Mouse (Mus musculus) forebrain, embryonic 14.5 days (tissue): ENCODE measurements at regions not wholly inside any gene's neighbourhood (a gene's known extent, or its start where the extent isn't known, plus 50 kb on each side); places are given as distances from the start of the nearest gene placed in this dataset.

Experiments
- ATAC-seq: fragments of 200-750 bp; cut with Nextera tagmentation; 2 replicates; pipeline ENCODE4 v1.8.0; 2017; ENCODE audit warnings: mild to moderate bottlenecking, moderate library complexity
- DNase-seq: peaks from one replicate; pipeline ENCODE4 v3.0.0-alpha.2; 2015; ENCODE audit warnings: low spot score
- H3K27ac ChIP-seq: fragments of 300-500 bp; sonication (generic); 2 replicates; pipeline ENCODE4 v1.5.1; 2014; ENCODE audit warnings: low read depth, mild to moderate bottlenecking, control low read depth, low read length, moderate library complexity
- H3K27me3 ChIP-seq: fragments of 300-500 bp; sonication (generic); replicated peaks from 2 replicates; pipeline ENCODE4 v1.6.1; 2014; ENCODE audit warnings: low read length, control low read depth, mixed read lengths; ENCODE audit not compliant: control insufficient read depth, insufficient read depth
- H3K36me3 ChIP-seq: fragments of 300-500 bp; sonication (generic); 2 replicates; pipeline ENCODE4 v1.6.1; 2014; ENCODE audit warnings: low read length, control low read depth; ENCODE audit not compliant: control insufficient read depth, insufficient read depth
- H3K4me1 ChIP-seq: fragments of 300-500 bp; sonication (generic); 2 replicates; pipeline ENCODE4 v1.6.1; 2014; ENCODE audit warnings: antibody characterized with exemption, low read length, control low read depth; ENCODE audit not compliant: control insufficient read depth, insufficient read depth
- H3K4me2 ChIP-seq: fragments of 300-500 bp; sonication (generic); 2 replicates; pipeline ENCODE4 v1.6.1; 2014; ENCODE audit warnings: mild to moderate bottlenecking, control low read depth, low read length
- H3K4me3 ChIP-seq: fragments of 300-500 bp; sonication (generic); 2 replicates; pipeline ENCODE4 v1.5.1; 2014; ENCODE audit warnings: low read depth, low read length, control low read depth
- H3K9ac ChIP-seq: fragments of 300-500 bp; sonication (generic); 2 replicates; pipeline ENCODE4 v1.6.1; 2014; ENCODE audit warnings: mild to moderate bottlenecking, low read length, control low read depth, moderate library complexity
- H3K9me3 ChIP-seq: fragments of 300-500 bp; sonication (generic); replicated peaks from 2 replicates; pipeline ENCODE4 v1.6.1; 2016; ENCODE audit warnings: low read length, control low read depth, mixed read lengths; ENCODE audit not compliant: control insufficient read depth
- whole genome bisulfite sequencing: fragments of 180-500 bp; shearing (Covaris S2); extraction: QIAGEN DNeasy Blood & Tissue Kit; methylation state at CpG from one replicate; pipeline ENCODE4 v1.1.7; 2014; 5-methylcytosine and 5-hydroxymethylcytosine counted together

GRCm38 (mm10) chr2:131801212-131801611 lies 58.3 kb downstream of the Erv3 start:
- ATAC-seq = no peak
- no peaks in the 10 kb centered on the region for H3K27me3 ChIP-seq
- H3K4me2 ChIP-seq = no peak overlapping the region
- H3K4me1 ChIP-seq = no peaks in the 10 kb centered on the region
- WGBS = 72% methylated on average over 8 of the region's 8 CpGs
- no peak for DNase-seq
- no peaks in the 10 kb centered on the region for H3K36me3 ChIP-seq
- H3K27ac ChIP-seq = no peak overlapping the region
- no peaks in the 10 kb centered on the region for H3K9me3 ChIP-seq
- no peak overlapping the region for H3K9ac ChIP-seq
- no peak overlapping the region for H3K4me3 ChIP-seq

- no peak for ATAC-seq
These were observed 59.2 kb downstream of the Erv3 start for GRCm38 (mm10) chr2:131800126-131800894.

GRCm38 (mm10) chr2:131799486-131799885 lies 60.1 kb downstream of the Erv3 start:
- H3K36me3 ChIP-seq = no peaks in the 10 kb centered on the region
- DNase-seq (no peak), ATAC-seq (no peak)
- H3K9ac ChIP-seq = no peak overlapping the region
- no peak overlapping the region for H3K4me2 ChIP-seq
- H3K4me1 ChIP-seq = no peaks in the 10 kb centered on the region
- H3K27me3 ChIP-seq = no peaks in the 10 kb centered on the region
- 68% methylated on average over 7 of the region's 7 CpGs for WGBS
- no peak overlapping the region for H3K4me3 ChIP-seq
- no peaks in the 10 kb centered on the region for H3K9me3 ChIP-seq
- no peak overlapping the region for H3K27ac ChIP-seq

More at GRCm38 (mm10) chr2:131800126-131800894, 59.2 kb downstream of the Erv3 start:
- DNase-seq = no peak
- Histone ChIP-seq H3K4me3 (no peak overlapping the region), H3K4me1 (no peaks in the 10 kb centered on the region), H3K27ac (no peak overlapping the region), H3K4me2 (no peak overlapping the region), H3K9me3 (no peaks in the 10 kb centered on the region), H3K9ac (no peak overlapping the region), H3K27me3 (no peaks in the 10 kb centered on the region), H3K36me3 (no peaks in the 10 kb centered on the region)
- 81% methylated on average over 8 of the region's 8 CpGs for WGBS

GRCm38 (mm10) chr2:131797001-131797693 lies 62.4 kb downstream of the Erv3 start:
- H3K4me3 ChIP-seq = no peak overlapping the region
- ATAC-seq = no peak
- WGBS = 78% methylated on average over 9 of the region's 9 CpGs

GRCm38 (mm10) chr2:131775381-131775780 lies 84.2 kb downstream of the Erv3 start:
- Histone ChIP-seq H3K27me3 (no peaks in the 10 kb centered on the region), H3K27ac (no peak overlapping the region), H3K4me1 (no peaks in the 10 kb centered on the region), H3K4me2 (no peak overlapping the region), H3K9me3 (no peaks in the 10 kb centered on the region), H3K4me3 (no peak overlapping the region), H3K9ac (no peak overlapping the region), H3K36me3 (no peaks in the 10 kb centered on the region)
- ATAC-seq (no peak), DNase-seq (no peak)
- 91% methylated on average over 1 of the region's 1 CpGs for WGBS

More at GRCm38 (mm10) chr2:131797001-131797693, 62.4 kb downstream of the Erv3 start:
- Histone ChIP-seq H3K36me3 (no peaks in the 10 kb centered on the region), H3K9me3 (no peaks in the 10 kb centered on the region), H3K27me3 (no peaks in the 10 kb centered on the region), H3K4me1 (no peaks in the 10 kb centered on the region), H3K4me2 (no peak overlapping the region), H3K27ac (no peak overlapping the region), H3K9ac (no peak overlapping the region)
- no peak for DNase-seq

- ATAC-seq = no peak
- 86% methylated on average over 4 of the region's 4 CpGs for WGBS
- Histone ChIP-seq H3K4me1 (no peaks in the 10 kb centered on the region), H3K27me3 (no peaks in the 10 kb centered on the region), H3K9me3 (no peaks in the 10 kb centered on the region), H3K4me3 (no peak overlapping the region), H3K36me3 (no peaks in the 10 kb centered on the region), H3K4me2 (no peak overlapping the region), H3K27ac (no peak overlapping the region), H3K9ac (no peak overlapping the region)
- DNase-seq = no peak
These were observed 85.9 kb downstream of the Erv3 start for GRCm38 (mm10) chr2:131773691-131774090.

- Histone ChIP-seq H3K9me3 (no peaks in the 10 kb centered on the region), H3K4me1 (no peaks in the 10 kb centered on the region), H3K4me3 (no peak overlapping the region), H3K36me3 (no peaks in the 10 kb centered on the region), H3K9ac (no peak overlapping the region), H3K4me2 (no peak overlapping the region), H3K27ac (no peak overlapping the region), H3K27me3 (no peaks in the 10 kb centered on the region)
- WGBS = 82% methylated on average over 5 of the region's 5 CpGs
- no peak for ATAC-seq
- DNase-seq = no peak
These were observed 87.4 kb downstream of the Erv3 start for GRCm38 (mm10) chr2:131772163-131772562.

GRCm38 (mm10) chr2:131770852-131771251 lies 88.7 kb downstream of the Erv3 start:
- H3K4me3 ChIP-seq = no peak overlapping the region
- H3K9ac ChIP-seq = no peak overlapping the region
- DNase-seq (peak; percentile 52), ATAC-seq (no peak)
- H3K4me1 ChIP-seq = no peaks in the 10 kb centered on the region
- H3K36me3 ChIP-seq = no peaks in the 10 kb centered on the region
- WGBS = 57% methylated on average over 5 of the region's 5 CpGs
- no peaks in the 10 kb centered on the region for H3K9me3 ChIP-seq
- no peak overlapping the region for H3K4me2 ChIP-seq
- no peaks in the 10 kb centered on the region for H3K27me3 ChIP-seq
- H3K27ac ChIP-seq = no peak overlapping the region

- no peaks in the 10 kb centered on the region for H3K4me1 ChIP-seq
- no peak overlapping the region for H3K4me2 ChIP-seq
- DNase-seq (no peak), ATAC-seq (no peak)
- no peaks in the 10 kb centered on the region for H3K9me3 ChIP-seq
- no peak overlapping the region for H3K9ac ChIP-seq
- no peaks in the 10 kb centered on the region for H3K36me3 ChIP-seq
- H3K27ac ChIP-seq = no peak overlapping the region
- H3K4me3 ChIP-seq = no peak overlapping the region
- no peaks in the 10 kb centered on the region for H3K27me3 ChIP-seq
- WGBS = 87% methylated on average over 9 of the region's 9 CpGs
These were observed 89.8 kb downstream of the Erv3 start for GRCm38 (mm10) chr2:131769656-131770210.
